Mouse (Mus musculus) heart, adult 2 months (tissue): ENCODE data around the gene Gm20532. TPM values are rescaled to one million over a fixed set of nuclear protein-coding genes. Genes with fewer than 3 reads are reported as not detected.

Experiments used
- DNase-seq, 2 experiments: peaks; one replicate each; pipeline ENCODE4 v3.0.0; 2021
- H3K27ac ChIP-seq: fragments of 200-600 bp; 2 replicates; pipeline ENCODE4 v1.8.1; 2022
- H3K27me3 ChIP-seq: fragments of 200-500 bp; 2 replicates; pipeline ENCODE4 v1.6.1; 2012; ENCODE audit warnings: mild to moderate bottlenecking, low read length, inconsistent platforms, mixed read lengths; ENCODE audit not compliant: control insufficient read depth, insufficient read depth
- H3K36me3 ChIP-seq: fragments of 200-500 bp; 2 replicates; pipeline ENCODE4 v1.6.1; 2012; ENCODE audit warnings: low read length, inconsistent platforms; ENCODE audit not compliant: control insufficient read depth, insufficient read depth
- H3K4me1 ChIP-seq: fragments of 200-500 bp; 2 replicates; pipeline ENCODE4 v1.6.1; 2011; ENCODE audit warnings: low read length; ENCODE audit not compliant: control insufficient read depth, insufficient read depth
- H3K4me3 ChIP-seq: fragments of 200-600 bp; 2 replicates; pipeline ENCODE4 v1.8.1; 2022
- H3K79me2 ChIP-seq: fragments of 200-500 bp; replicated peaks from 2 replicates; pipeline ENCODE4 v1.6.1; 2012; ENCODE audit warnings: mild to moderate bottlenecking, inconsistent platforms, low read length, moderate library complexity, mixed read lengths; ENCODE audit not compliant: control insufficient read depth, insufficient read depth
- H3K9ac ChIP-seq: fragments of 200-500 bp; 2 replicates; pipeline ENCODE4 v1.6.1; 2012; ENCODE audit warnings: low read depth, mild to moderate bottlenecking, control low read depth, inconsistent platforms, low read length, mixed read lengths
- CTCF ChIP-seq: fragments of 200-600 bp; IDR thresholded peaks from 2 replicates; pipeline ENCODE4 v1.8.1; 2022; ENCODE audit warnings: antibody characterized with exemption, mild to moderate bottlenecking, moderate library complexity
- EP300 ChIP-seq: fragments of 200-500 bp; IDR thresholded peaks from 2 replicates; pipeline ENCODE4 v1.6.1; 2011; ENCODE audit warnings: low read depth, low read length, control low read depth; ENCODE audit not compliant: insufficient read depth
- POLR2A ChIP-seq: fragments of 200-500 bp; IDR thresholded peaks from 2 replicates; pipeline ENCODE4 v1.6.1; 2011; ENCODE audit warnings: mild to moderate bottlenecking, low read depth, low read length, control low read depth; ENCODE audit not compliant: insufficient read depth
- WGBS: fragments of 180-500 bp; shearing (Covaris S2); methylation state at CpG from one replicate; pipeline ENCODE4 v1.1.7; 2018; 5-methylcytosine and 5-hydroxymethylcytosine counted together
- intact Hi-C: fragments of 180-260 bp; cut with DNase I; formaldehyde crosslinking; loops from one replicate; pipeline ENCODE4 v1.15.1; 2025
- polyA plus RNA-seq: library from polyadenylated mRNA; depleted of rRNA; stranded (reverse); fragments of >200 nt; gene quantifications from 2 replicates; pipeline ENCODE4 v1.2.3, GENCODE M21; 2012
- total RNA-seq, 2 experiments: library from RNA; stranded (reverse); gene quantifications; 2 replicates each; pipeline ENCODE4 v1.2.3; 2021

The Gm20532 gene
- total and polyA plus RNA-seq, 3 experiments: not detected

DNA sequence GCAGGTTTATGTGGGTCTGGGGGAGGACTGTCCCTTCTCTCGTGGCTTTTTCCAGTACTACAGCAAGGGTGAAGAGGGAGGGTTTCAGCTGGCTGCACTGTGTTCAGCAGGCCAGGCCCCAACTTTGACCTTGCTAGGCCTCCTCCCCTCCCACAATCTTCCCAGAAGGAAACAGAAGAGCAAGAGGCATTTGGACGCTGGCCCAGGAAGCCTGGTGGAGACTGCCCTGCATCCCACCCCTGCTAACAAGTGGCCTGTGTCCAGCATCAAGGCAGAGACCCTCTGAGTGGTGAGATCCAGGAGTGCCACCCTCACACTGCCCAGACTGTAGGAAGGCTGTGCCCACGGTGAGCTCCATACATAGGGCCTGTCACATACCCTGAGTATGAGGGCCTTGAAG is 42.2 kb upstream of the Gm20532 start:
- intact Hi-C loops: no loop called here
- H3K4me1 ChIP-seq: peaks cover 22% of the 10 kb centered on the region
- TF ChIP-seq POLR2A: no peak
- TF ChIP-seq CTCF: 0 out of 2 replicates have a peak, but pooled peaks have one; percentile 7
- peak; percentile 31; the same call in 1 of the 2 replicates for TF ChIP-seq EP300
- H3K27ac ChIP-seq: peak overlapping the region; percentile 55
- H3K36me3 ChIP-seq: no peaks in the 10 kb centered on the region
- H3K4me3 ChIP-seq: no peak overlapping the region
- no peaks in the 10 kb centered on the region for H3K79me2 ChIP-seq
- no peaks in the 10 kb centered on the region for H3K27me3 ChIP-seq
- 20% methylated on average over 3 of the region's 3 CpGs for WGBS
- H3K9ac ChIP-seq: no peak overlapping the region
- DNase-seq: peak in 1 of 2 experiments; percentile 51

DNA sequence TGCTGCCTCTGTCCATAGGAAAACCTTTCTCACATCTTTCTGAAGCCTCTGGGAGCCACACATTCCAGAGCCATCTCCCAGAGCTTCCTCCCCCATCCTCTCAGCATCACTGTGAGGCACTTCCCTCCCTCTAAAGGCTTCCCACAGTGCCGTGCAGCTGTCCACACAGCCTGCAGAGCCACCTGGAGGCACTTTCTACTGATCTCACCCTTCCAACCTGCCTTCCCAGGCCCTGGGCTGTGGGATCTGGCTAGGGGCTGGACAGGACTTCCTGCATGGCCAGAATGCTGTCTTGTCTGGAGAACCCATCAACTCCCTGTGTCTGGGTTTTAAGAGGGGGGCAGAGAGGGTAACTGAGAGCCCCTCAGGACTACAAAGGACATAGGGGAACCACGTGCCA is 39.0 kb upstream of the Gm20532 start:
- WGBS: 30% methylated on average over 2 of the region's 2 CpGs
- DNase-seq: peak in 1 of 2 experiments; percentile 48
- Histone ChIP-seq H3K79me2 (no peaks in the 10 kb centered on the region), H3K27ac (0 out of 2 replicates have a peak overlapping the region, but pooled peaks have one; percentile 12), H3K9ac (no peak overlapping the region), H3K36me3 (no peaks in the 10 kb centered on the region), H3K27me3 (no peaks in the 10 kb centered on the region), H3K4me1 (peaks cover 33% of the 10 kb centered on the region), H3K4me3 (no peak overlapping the region)
- intact Hi-C loops: loop anchor here (2.0 kb wide), 2 partner anchors 15 to 47 kb away; no protein-coding TSS in a partner anchor
- peak; percentile 77 for TF ChIP-seq CTCF
- TF ChIP-seq POLR2A: no peak
- peak; percentile 82; the same call in 1 of the 2 replicates for TF ChIP-seq EP300

GRCm38 (mm10) chr2:26549801-26550200 is 36.6 kb upstream of the Gm20532 start:
- no peak overlapping the region for H3K4me3 ChIP-seq
- TF ChIP-seq EP300: no peak
- TF ChIP-seq POLR2A: no peak
- TF ChIP-seq CTCF: no peak
- no peak overlapping the region; the same call in 1 of the 2 replicates for H3K27ac ChIP-seq
- no peaks in the 10 kb centered on the region for H3K79me2 ChIP-seq
- peak in 1 of 2 experiments; percentile 56 for DNase-seq
- no peaks in the 10 kb centered on the region for H3K36me3 ChIP-seq
- 45% methylated on average over 10 of the region's 10 CpGs for WGBS
- H3K27me3 ChIP-seq: no peaks in the 10 kb centered on the region
- H3K4me1 ChIP-seq: peaks cover 24% of the 10 kb centered on the region
- no peak overlapping the region for H3K9ac ChIP-seq
- intact Hi-C loops: loop anchor here (2.0 kb wide), 1 partner anchor 75 kb away; no protein-coding TSS in a partner anchor

- TF ChIP-seq CTCF (no peak), EP300 (no peak), POLR2A (no peak)
- Histone ChIP-seq H3K27me3 (no peaks in the 10 kb centered on the region), H3K4me1 (peaks cover 26% of the 10 kb centered on the region), H3K36me3 (peaks cover under 1% of the 10 kb centered on the region; the same call in 1 of the 2 replicates), H3K27ac (peak overlapping the region; percentile 31), H3K79me2 (no peaks in the 10 kb centered on the region), H3K9ac (no peak overlapping the region), H3K4me3 (no peak overlapping the region)
- intact Hi-C loops: no loop called here
- DNase-seq: no peak
- WGBS: 46% methylated on average over 3 of the region's 3 CpGs
Observed at GRCm38 (mm10) chr2:26550205-26550604, 36.2 kb upstream of the Gm20532 start.

- Histone ChIP-seq H3K4me1 (peaks cover 31% of the 10 kb centered on the region), H3K27me3 (no peaks in the 10 kb centered on the region), H3K27ac (no peak overlapping the region), H3K4me3 (no peak overlapping the region), H3K9ac (no peak overlapping the region), H3K79me2 (no peaks in the 10 kb centered on the region), H3K36me3 (peaks cover 3% of the 10 kb centered on the region; the same call in 1 of the 2 replicates)
- TF ChIP-seq CTCF: no peak
- TF ChIP-seq POLR2A: no peak
- no peak for TF ChIP-seq EP300
- 25% methylated on average over 3 of the region's 3 CpGs for WGBS
- intact Hi-C loops: no loop called here
- DNase-seq: no peak
Observed at GRCm38 (mm10) chr2:26550777-26551176, 35.7 kb upstream of the Gm20532 start.

- H3K9ac ChIP-seq: no peak overlapping the region
- 86% methylated on average over 8 of the region's 8 CpGs for WGBS
- peaks cover 6% of the 10 kb centered on the region; the same call in 1 of the 2 replicates for H3K36me3 ChIP-seq
- no peak overlapping the region for H3K4me3 ChIP-seq
- no peaks in the 10 kb centered on the region for H3K79me2 ChIP-seq
- TF ChIP-seq CTCF: no peak
- no peak for TF ChIP-seq POLR2A
- no peak for TF ChIP-seq EP300
- intact Hi-C loops: no loop called here
- no peak for DNase-seq
- peaks cover 37% of the 10 kb centered on the region for H3K4me1 ChIP-seq
- H3K27ac ChIP-seq: no peak overlapping the region
- H3K27me3 ChIP-seq: no peaks in the 10 kb centered on the region
Observed at GRCm38 (mm10) chr2:26551446-26551845, 35.0 kb upstream of the Gm20532 start.
